Mouse (Mus musculus): ENCODE data around the gene Rilpl1. TPM values are rescaled to one million over a fixed set of nuclear protein-coding genes. Genes with fewer than 3 reads are reported as not detected.
"Not testable (repeated sequence)": the region's sequence is repeated elsewhere in the genome, so short reads cannot be mapped to it uniquely, and the experiment has no call there.

Gene Rilpl1
- total RNA-seq, 2 experiments from 2014 or later: 57.4 to 62.4 TPM

- no peak for DNase-seq (ENCODE audit: extremely low spot score in 1 of 2, low spot score in 1 of 2)
These were observed 366 bp upstream of the Rilpl1 start for GRCm38 (mm10) chr5:124531583-124531930.

GRCm38 (mm10) chr5:124529697-124530096 lies 1.5 kb downstream of the Rilpl1 start:
- DNase-seq (ENCODE audit: extremely low spot score in 1 of 2, low spot score in 1 of 2): no peak

- no peak for DNase-seq (ENCODE audit: extremely low spot score in 1 of 2, low spot score in 1 of 2)
These were observed 2.0 kb downstream of the Rilpl1 start for GRCm38 (mm10) chr5:124529191-124529651.

- DNase-seq (ENCODE audit: extremely low spot score in 1 of 2, low spot score in 1 of 2): no peak
These were observed 2.4 kb downstream of the Rilpl1 start for GRCm38 (mm10) chr5:124528791-124529190.

GRCm38 (mm10) chr5:124528351-124528750 lies 2.8 kb downstream of the Rilpl1 start:
- no peak for DNase-seq (ENCODE audit: extremely low spot score in 1 of 2, low spot score in 1 of 2)

- DNase-seq (ENCODE audit: extremely low spot score in 1 of 2, low spot score in 1 of 2): no peak
These were observed 6.2 kb downstream of the Rilpl1 start for GRCm38 (mm10) chr5:124524943-124525342.

- no peak for DNase-seq (ENCODE audit: extremely low spot score in 1 of 2, low spot score in 1 of 2)
These were observed 8.2 kb downstream of the Rilpl1 start for GRCm38 (mm10) chr5:124523032-124523431.

GRCm38 (mm10) chr5:124521588-124521987 lies 9.6 kb downstream of the Rilpl1 start:
- DNase-seq (ENCODE audit: extremely low spot score in 1 of 2, low spot score in 1 of 2): no peak

- DNase-seq (ENCODE audit: extremely low spot score in 1 of 2, low spot score in 1 of 2): peak; percentile 46 to 49
These were observed 12.5 kb downstream of the Rilpl1 start for GRCm38 (mm10) chr5:124518648-124519047.

- DNase-seq (ENCODE audit: extremely low spot score in 1 of 2, low spot score in 1 of 2): no peak
These were observed 15.4 kb downstream of the Rilpl1 start for GRCm38 (mm10) chr5:124515789-124516188.

- no peak for DNase-seq (ENCODE audit: extremely low spot score in 1 of 2, low spot score in 1 of 2)
These were observed 20.6 kb downstream of the Rilpl1 start for GRCm38 (mm10) chr5:124510536-124511050.

- no peak for DNase-seq (ENCODE audit: extremely low spot score in 1 of 2, low spot score in 1 of 2)
These were observed 21.4 kb downstream of the Rilpl1 start for GRCm38 (mm10) chr5:124509742-124510237.

- no peak for DNase-seq (ENCODE audit: extremely low spot score in 1 of 2, low spot score in 1 of 2)
These were observed 22.0 kb downstream of the Rilpl1 start for GRCm38 (mm10) chr5:124509200-124509599.

GRCm38 (mm10) chr5:124506731-124507359 lies 24.3 kb downstream of the Rilpl1 start:
- DNase-seq (ENCODE audit: extremely low spot score in 1 of 2, low spot score in 1 of 2): no peak

GRCm38 (mm10) chr5:124505235-124505634 lies 26.0 kb downstream of the Rilpl1 start:
- DNase-seq (ENCODE audit: extremely low spot score in 1 of 2, low spot score in 1 of 2): no peak

GRCm38 (mm10) chr5:124503742-124504141 lies 27.4 kb downstream of the Rilpl1 start:
- peak; percentile 49 to 64 for DNase-seq (ENCODE audit: extremely low spot score in 1 of 2, low spot score in 1 of 2)

GRCm38 (mm10) chr5:124501541-124501940 lies 29.6 kb downstream of the Rilpl1 start:
- DNase-seq (ENCODE audit: extremely low spot score in 1 of 2, low spot score in 1 of 2): no peak

GRCm38 (mm10) chr5:124500573-124500972 lies 30.6 kb downstream of the Rilpl1 start:
- DNase-seq (ENCODE audit: extremely low spot score in 1 of 2, low spot score in 1 of 2): no peak

- DNase-seq (ENCODE audit: extremely low spot score in 1 of 2, low spot score in 1 of 2): not testable (repeated sequence)
These were observed 31.2 kb downstream of the Rilpl1 start for GRCm38 (mm10) chr5:124500037-124500436.

GRCm38 (mm10) chr5:124499001-124499400 lies 32.2 kb downstream of the Rilpl1 start:
- DNase-seq (ENCODE audit: extremely low spot score in 1 of 2, low spot score in 1 of 2): no peak

- no peak for DNase-seq (ENCODE audit: extremely low spot score in 1 of 2, low spot score in 1 of 2)
These were observed 32.8 kb downstream of the Rilpl1 start for GRCm38 (mm10) chr5:124498221-124498876.
